Mouse (Mus musculus) heart, postnatal 0 days (tissue): ENCODE measurements around the gene Olfr455. TPM values are rescaled to one million over a fixed set of nuclear protein-coding genes. Genes with fewer than 3 reads are reported as not detected.
A peak's percentile ranks its signal among the peaks of the same experiment; 100 is the strongest.

Experiments
- ATAC-seq: fragments of 200-750 bp; cut with Nextera tagmentation; 2 replicates; pipeline ENCODE4 v1.8.0; 2017; ENCODE audit warnings: low read depth, moderate number of reproducible peaks, moderate library complexity; ENCODE audit not compliant: insufficient read depth
- DNase-seq: peaks from one replicate; pipeline ENCODE4 v3.0.0-alpha.2; 2016; ENCODE audit warnings: low spot score
- H3K27ac ChIP-seq: fragments of 300-500 bp; sonication (generic); 2 replicates; pipeline ENCODE4 v1.5.1; 2014; ENCODE audit warnings: low read depth, mild to moderate bottlenecking
- H3K27me3 ChIP-seq: fragments of 300-500 bp; sonication (generic); 2 replicates; pipeline ENCODE4 v1.6.1; 2014; ENCODE audit warnings: low read length, mixed read lengths; ENCODE audit not compliant: control insufficient read depth, insufficient read depth
- H3K36me3 ChIP-seq: fragments of 300-500 bp; sonication (generic); replicated peaks from 2 replicates; pipeline ENCODE4 v1.6.1; 2014; ENCODE audit warnings: low read length, mixed read lengths; ENCODE audit not compliant: control insufficient read depth, insufficient read depth
- H3K4me1 ChIP-seq: fragments of 300-500 bp; sonication (generic); 2 replicates; pipeline ENCODE4 v1.6.1; 2014; ENCODE audit warnings: antibody characterized with exemption; ENCODE audit not compliant: control insufficient read depth, insufficient read depth
- H3K4me2 ChIP-seq: fragments of 300-500 bp; sonication (generic); 2 replicates; pipeline ENCODE4 v1.6.1; 2014; ENCODE audit warnings: low read depth, mild to moderate bottlenecking, low read length, moderate library complexity
- H3K4me3 ChIP-seq: fragments of 300-500 bp; sonication (generic); 2 replicates; pipeline ENCODE4 v1.5.1; 2014; ENCODE audit warnings: low read depth, low read length
- H3K9ac ChIP-seq: fragments of 300-500 bp; sonication (generic); replicated peaks from 2 replicates; pipeline ENCODE4 v1.6.1; 2014; ENCODE audit warnings: low read depth, low read length, mixed read lengths
- H3K9me3 ChIP-seq: fragments of 300-500 bp; sonication (generic); replicated peaks from 2 replicates; pipeline ENCODE4 v1.6.1; 2016; ENCODE audit warnings: low read length; ENCODE audit not compliant: control insufficient read depth
- CTCF ChIP-seq: IDR thresholded peaks from 2 replicates; pipeline ENCODE4 v1.5.1; 2016; ENCODE audit warnings: antibody characterized with exemption, control low read depth, low read depth
- EP300 ChIP-seq: IDR thresholded peaks from 2 replicates; pipeline ENCODE4 v1.6.1; 2016; ENCODE audit warnings: antibody characterized with exemption, low read depth
- WGBS: fragments of 180-500 bp; shearing (Covaris S2); extraction: QIAGEN DNeasy Blood & Tissue Kit; methylation state at CpG from one replicate; pipeline ENCODE4 v1.1.7; 2014; 5-methylcytosine and 5-hydroxymethylcytosine counted together
- polyA plus RNA-seq: library from polyadenylated mRNA; unstranded; fragments of >200 nt; fragmentation: Nextera tagmentation; extraction: Ambion mirVana; gene quantifications from 2 replicates; pipeline ENCODE4 v1.2.1, GENCODE M21; 2015
- total RNA-seq: library from RNA; depleted of rRNA; stranded (reverse); fragments of >200 nt; gene quantifications from 2 replicates; pipeline ENCODE4 v1.2.3, GENCODE M21; 2014; ENCODE audit warnings: low replicate concordance; rRNA removed

The Olfr455 gene
- total RNA-seq, result not detected in 2 replicates
- polyA plus RNA-seq, result not detected in 2 replicates

DNA sequence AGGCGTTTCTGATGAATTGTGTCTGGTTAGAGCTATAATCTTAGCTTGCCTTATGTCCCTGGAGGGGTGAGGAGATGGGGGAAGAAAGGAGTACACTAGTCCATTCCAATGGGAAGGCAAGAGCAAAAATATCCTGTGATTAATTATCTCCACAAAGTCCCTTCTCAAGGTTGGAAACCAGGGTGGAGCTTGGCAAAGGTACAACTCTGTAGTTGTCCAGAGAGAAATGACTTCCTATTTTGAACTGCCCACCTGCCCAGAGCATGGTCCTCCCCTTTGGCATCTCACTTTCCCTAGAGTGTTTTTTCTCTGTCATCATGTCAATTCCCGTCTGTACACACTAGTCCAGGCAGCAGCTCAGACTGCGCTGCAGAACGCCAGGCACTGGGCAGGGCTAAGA is at the start of gene Olfr455:
Olfr455 (minus strand) TSS at position 127 of the 400 bp plus-strand sequence.
- Histone ChIP-seq H3K4me2 (no peak within 1 kb of the TSS), H3K27ac (no peak within 1 kb of the TSS), H3K9me3 (no peaks in the 10 kb centered on the region), H3K4me1 (peaks cover 4% of the 10 kb centered on the region), H3K36me3 (no peaks in the 10 kb centered on the region), H3K27me3 (no peaks in the 10 kb centered on the region), H3K9ac (no peak within 1 kb of the TSS), H3K4me3 (no peak within 1 kb of the TSS)
- TF ChIP-seq EP300 (no peak), CTCF (no peak)
- ATAC-seq (no peak), DNase-seq (no peak)
- WGBS, result 62% methylated on average over 4 of the region's 4 CpGs

DNA sequence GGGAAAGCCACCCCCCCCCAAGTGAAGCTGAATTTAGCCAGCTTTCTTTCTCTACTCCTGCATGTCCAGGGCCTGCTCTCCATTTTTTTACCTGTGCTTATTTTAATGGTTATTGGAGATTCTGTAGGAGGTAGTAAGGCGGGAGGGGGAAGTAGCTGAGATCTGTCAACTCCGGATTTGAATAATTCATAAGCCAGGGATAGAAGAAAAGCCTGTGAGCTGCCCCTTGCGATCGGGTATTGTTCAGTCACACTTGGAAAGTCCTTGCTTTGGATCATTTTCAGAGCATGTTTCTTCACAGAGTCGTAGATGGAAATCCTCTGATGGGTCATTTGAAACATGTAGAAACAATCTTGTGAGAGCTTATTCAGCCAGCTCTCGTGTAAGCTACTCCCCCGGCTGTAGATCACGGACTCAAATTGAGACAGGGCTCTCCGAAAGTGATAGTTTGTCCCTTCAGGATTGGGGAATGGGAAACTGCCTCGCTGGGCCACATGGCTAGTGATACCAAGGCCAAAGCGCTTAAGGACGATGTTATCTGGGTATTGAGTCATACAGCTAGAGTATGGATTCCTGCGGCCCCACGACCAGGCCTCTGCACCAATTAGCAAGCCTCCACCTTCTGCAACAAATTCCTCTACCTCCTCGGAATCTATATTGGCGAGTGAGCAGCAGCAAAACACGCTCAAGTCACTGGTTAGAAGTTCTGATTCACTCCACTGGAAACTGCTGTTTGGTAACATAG is 45.9 kb upstream of the Olfr455 start:
- no peaks in the 10 kb centered on the region for H3K27me3 ChIP-seq
- TF ChIP-seq EP300 (no peak), CTCF (no peak)
- DNase-seq (no peak), ATAC-seq (no peak)
- 64% methylated on average over 17 of the region's 17 CpGs for WGBS
- no peak overlapping the region for H3K27ac ChIP-seq
- no peaks in the 10 kb centered on the region for H3K4me1 ChIP-seq
- H3K9ac ChIP-seq, result no peak overlapping the region
- H3K4me3 ChIP-seq, result no peak overlapping the region
- no peak overlapping the region for H3K4me2 ChIP-seq
- H3K36me3 ChIP-seq, result no peaks in the 10 kb centered on the region
- H3K9me3 ChIP-seq, result no peaks in the 10 kb centered on the region

DNA sequence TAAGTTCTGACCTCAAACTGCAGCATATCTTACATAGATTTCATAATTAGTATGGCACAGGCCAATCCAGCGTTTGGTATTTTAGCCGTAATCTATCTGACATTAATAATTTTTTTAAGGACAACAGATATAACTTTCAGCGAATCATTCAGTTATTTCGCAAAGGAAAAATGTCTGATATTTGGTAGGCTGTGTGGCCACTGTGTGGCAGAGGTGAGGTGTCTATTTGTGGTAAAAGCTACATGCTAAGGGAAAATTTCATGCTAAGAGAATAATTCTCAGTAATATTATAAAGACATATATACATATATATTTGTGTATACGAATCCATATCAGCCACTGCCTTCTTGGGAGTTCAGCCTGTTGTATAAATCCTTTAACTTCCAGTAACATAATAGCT is 39.2 kb upstream of the Olfr455 start:
- no peaks in the 10 kb centered on the region for H3K9me3 ChIP-seq
- 70% methylated on average over 5 of the region's 5 CpGs for WGBS
- H3K36me3 ChIP-seq, result no peaks in the 10 kb centered on the region
- H3K4me2 ChIP-seq, result no peak overlapping the region
- DNase-seq, result no peak
- no peak overlapping the region for H3K9ac ChIP-seq
- H3K27ac ChIP-seq, result no peak overlapping the region
- ATAC-seq, result no peak
- H3K4me3 ChIP-seq, result no peak overlapping the region
- H3K4me1 ChIP-seq, result 0 out of 2 replicates have a peak, but pooled peaks cover 4% of the 10 kb centered on the region
- no peaks in the 10 kb centered on the region for H3K27me3 ChIP-seq
- TF ChIP-seq CTCF (no peak), EP300 (no peak)

DNA sequence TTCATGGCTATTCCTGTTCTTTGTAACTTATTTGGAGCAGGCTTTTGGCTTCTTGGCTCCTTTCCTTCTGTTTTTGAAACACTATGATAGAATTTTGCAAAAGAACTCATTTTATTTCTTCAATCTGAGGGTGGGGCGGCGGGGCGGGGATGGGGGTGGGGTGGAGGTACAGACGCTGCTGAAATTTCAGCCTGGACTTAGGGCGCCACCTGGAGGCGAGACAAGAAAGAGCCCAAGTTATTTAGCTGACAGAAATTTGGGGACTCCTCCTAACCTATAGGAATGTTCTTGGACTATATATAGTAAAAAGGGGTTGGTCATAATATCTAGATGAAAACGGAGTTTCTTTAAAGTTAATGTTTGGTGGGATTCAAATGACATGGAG is 36.1 kb upstream of the Olfr455 start:
- peak overlapping the region; percentile 58 for H3K4me2 ChIP-seq
- ATAC-seq (no peak), DNase-seq (peak; percentile 21)
- no peak overlapping the region for H3K9ac ChIP-seq
- H3K27me3 ChIP-seq, result no peaks in the 10 kb centered on the region
- peak; percentile 58 for TF ChIP-seq CTCF
- no peak for TF ChIP-seq EP300
- no peak overlapping the region for H3K27ac ChIP-seq
- peak overlapping the region; percentile 32 for H3K4me3 ChIP-seq
- H3K4me1 ChIP-seq, result 0 out of 2 replicates have a peak, but pooled peaks cover 4% of the 10 kb centered on the region
- H3K9me3 ChIP-seq, result no peaks in the 10 kb centered on the region
- no peaks in the 10 kb centered on the region for H3K36me3 ChIP-seq
- WGBS, result 2% methylated on average over 7 of the region's 7 CpGs

DNA sequence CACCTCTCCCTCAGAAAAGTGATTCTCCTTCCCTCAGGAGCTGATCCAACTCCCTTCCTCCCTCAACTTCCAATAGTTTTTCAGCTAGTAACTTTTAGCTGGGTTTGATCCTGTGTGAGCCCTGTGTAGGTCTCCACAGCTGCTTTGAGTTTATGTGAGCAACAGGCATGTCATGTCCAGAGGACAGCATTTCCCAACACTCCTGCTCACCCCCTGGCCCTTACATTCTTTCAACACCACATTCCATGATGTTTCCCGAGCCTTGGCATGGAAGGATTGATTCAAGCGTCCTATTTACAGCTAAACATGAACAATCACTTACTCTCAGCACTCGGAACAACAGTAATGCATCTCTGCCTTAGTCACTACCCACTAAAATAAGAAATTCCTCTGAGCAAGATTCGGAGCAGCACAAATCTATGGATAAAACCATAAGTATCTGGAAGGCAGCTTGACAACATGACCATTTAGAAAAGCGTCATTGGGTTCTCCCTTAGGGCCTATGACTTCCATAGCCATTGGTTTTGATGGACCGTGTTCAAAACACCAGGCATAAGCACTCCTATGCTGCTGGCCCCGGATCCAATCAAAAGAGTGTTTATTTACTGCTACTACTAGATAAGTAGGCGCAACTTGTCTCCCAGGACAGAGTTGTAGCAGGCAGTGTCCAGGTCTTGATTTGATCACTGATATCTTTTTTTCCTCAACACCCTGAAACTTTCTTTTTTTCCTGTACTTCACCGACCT is 35.5 kb upstream of the Olfr455 start:
- Histone ChIP-seq H3K9me3 (no peaks in the 10 kb centered on the region), H3K9ac (no peak overlapping the region), H3K4me3 (peak overlapping the region; percentile 32), H3K4me2 (peak overlapping the region; percentile 58), H3K4me1 (0 out of 2 replicates have a peak, but pooled peaks cover 4% of the 10 kb centered on the region), H3K27ac (no peak overlapping the region), H3K36me3 (no peaks in the 10 kb centered on the region), H3K27me3 (no peaks in the 10 kb centered on the region)
- TF ChIP-seq CTCF (no peak), EP300 (no peak)
- ATAC-seq, result no peak
- 40% methylated on average over 9 of the region's 9 CpGs for WGBS
- DNase-seq, result no peak
